Mouse (Mus musculus) midbrain, embryonic 15.5 days (tissue): ENCODE data around the gene Olfr706. TPM values are rescaled to one million over a fixed set of nuclear protein-coding genes. Genes with fewer than 3 reads are reported as not detected.
"Not testable (repeated sequence)": the region's sequence is repeated elsewhere in the genome, so short reads cannot be mapped to it uniquely, and the experiment has no call there.

Experiments
- ATAC-seq: fragments of 200-750 bp; cut with Nextera tagmentation; replicated peaks from 2 replicates; pipeline ENCODE4 v1.8.0; 2017; ENCODE audit warnings: moderate TSS enrichment
- H3K27ac ChIP-seq: fragments of 300-500 bp; sonication (generic); 2 replicates; pipeline ENCODE4 v1.5.1; 2015; ENCODE audit warnings: mild to moderate bottlenecking, inconsistent platforms
- H3K27me3 ChIP-seq: fragments of 300-500 bp; sonication (generic); replicated peaks from 2 replicates; pipeline ENCODE4 v1.6.1; 2015; ENCODE audit warnings: inconsistent platforms
- H3K36me3 ChIP-seq: fragments of 300-500 bp; sonication (generic); replicated peaks from 2 replicates; pipeline ENCODE4 v1.6.1; 2015; ENCODE audit warnings: inconsistent platforms
- H3K4me1 ChIP-seq: fragments of 300-500 bp; sonication (generic); 2 replicates; pipeline ENCODE4 v1.6.1; 2015; ENCODE audit warnings: inconsistent platforms
- H3K4me2 ChIP-seq: fragments of 300-500 bp; sonication (generic); 2 replicates; pipeline ENCODE4 v1.6.1; 2015; ENCODE audit warnings: inconsistent platforms, mild to moderate bottlenecking, moderate library complexity
- H3K4me3 ChIP-seq: fragments of 300-500 bp; sonication (generic); 2 replicates; pipeline ENCODE4 v1.5.1; 2015; ENCODE audit warnings: mild to moderate bottlenecking, inconsistent platforms
- H3K9ac ChIP-seq: fragments of 300-500 bp; sonication (generic); 2 replicates; pipeline ENCODE4 v1.6.1; 2015; ENCODE audit warnings: mild to moderate bottlenecking, inconsistent platforms
- H3K9me3 ChIP-seq: fragments of 300-500 bp; sonication (generic); 2 replicates; pipeline ENCODE4 v1.6.1; 2016; ENCODE audit warnings: inconsistent platforms
- WGBS: fragments of 180-500 bp; shearing (Covaris S2); methylation state at CpG from one replicate; pipeline ENCODE4 v1.1.7; 2015; ENCODE audit warnings: mixed read lengths; 5-methylcytosine and 5-hydroxymethylcytosine counted together
- polyA plus RNA-seq: library from polyadenylated mRNA; unstranded; fragments of >200 nt; fragmentation: Nextera tagmentation; extraction: Ambion mirVana; gene quantifications from 2 replicates; pipeline ENCODE4 v1.2.1, GENCODE M21; 2015

The Olfr706 gene
- not detected in 2 replicates for polyA plus RNA-seq

GRCm38 (mm10) chr7:106888062-106888461 is at the start of gene Olfr706:
Gene Olfr706, minus strand, starts transcription at chr7:106888162.
- Histone ChIP-seq H3K9ac (no peak within 1 kb of the TSS), H3K4me1 (no peaks in the 10 kb centered on the region), H3K36me3 (no peaks in the 10 kb centered on the region), H3K4me2 (no peak within 1 kb of the TSS), H3K9me3 (no peaks in the 10 kb centered on the region), H3K27me3 (no peaks in the 10 kb centered on the region), H3K4me3 (no peak within 1 kb of the TSS), H3K27ac (no peak within 1 kb of the TSS)
- WGBS: 88% methylated on average over 2 of the region's 2 CpGs
- no peak for ATAC-seq

DNA sequence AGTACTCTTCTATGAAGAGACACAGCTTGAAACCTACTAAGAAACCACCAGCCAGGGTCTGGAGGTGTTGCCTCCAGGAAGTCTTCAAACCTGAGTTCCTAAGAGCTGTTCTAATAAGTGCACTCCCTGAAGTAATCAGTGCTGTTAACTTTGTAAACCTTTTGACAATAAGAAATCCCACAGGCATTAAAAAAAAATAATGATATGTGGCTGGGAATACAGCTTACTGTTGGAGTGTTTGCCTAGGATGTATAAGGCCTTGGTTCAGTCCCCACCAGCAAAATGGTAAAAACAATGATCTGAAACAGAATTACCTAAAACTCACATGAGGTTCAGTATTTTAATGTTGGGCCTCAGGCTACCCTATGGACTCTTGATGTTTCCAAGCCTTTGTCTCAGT is 44.2 kb upstream of the Olfr706 start, which contains the start of gene Olfr709-ps1:
Gene Olfr709-ps1 (minus strand): TSS at position 101 of the 400 bp plus-strand sequence.
- H3K4me2 ChIP-seq: no peak within 1 kb of the TSS
- H3K27ac ChIP-seq: no peak within 1 kb of the TSS
- no peak within 1 kb of the TSS for H3K9ac ChIP-seq
- no peak within 1 kb of the TSS for H3K4me3 ChIP-seq
- no peaks in the 10 kb centered on the region for H3K27me3 ChIP-seq
- ATAC-seq: no peak
- H3K36me3 ChIP-seq: no peaks in the 10 kb centered on the region
- H3K4me1 ChIP-seq: no peaks in the 10 kb centered on the region
- no peaks in the 10 kb centered on the region for H3K9me3 ChIP-seq

DNA sequence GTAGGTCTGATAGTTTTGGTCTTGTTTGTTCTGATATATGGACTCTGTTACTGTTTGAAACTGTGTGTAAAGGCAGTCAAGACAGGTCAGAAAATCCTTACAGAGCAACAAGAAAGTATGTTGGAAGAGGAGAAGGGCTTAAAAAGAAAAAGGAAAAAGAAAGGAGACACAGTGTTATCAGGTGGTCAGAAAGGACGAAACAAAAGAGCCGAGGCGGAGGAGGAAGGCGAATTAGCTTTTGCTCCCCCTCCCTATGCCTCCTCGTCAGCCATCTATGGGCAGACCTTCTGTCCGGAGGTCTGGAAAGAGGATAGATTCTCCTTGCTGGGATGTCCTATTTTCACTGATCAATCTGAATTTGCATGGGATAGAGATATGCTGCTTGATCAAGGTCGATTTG is 33.0 kb upstream of the Olfr706 start:
- not testable (repeated sequence) for H3K27me3 ChIP-seq, H3K4me1 ChIP-seq, ATAC-seq, H3K9me3 ChIP-seq, H3K36me3 ChIP-seq, H3K27ac ChIP-seq, H3K4me3 ChIP-seq, H3K9ac ChIP-seq, H3K4me2 ChIP-seq
- WGBS: 92% methylated on average over 7 of the region's 7 CpGs

GRCm38 (mm10) chr7:106907676-106908075 is 19.7 kb upstream of the Olfr706 start, which contains the start of gene Olfr1532-ps1:
Gene Olfr1532-ps1, plus strand, starts transcription at chr7:106908001.
- H3K9me3 ChIP-seq: no peaks in the 10 kb centered on the region
- no peak for ATAC-seq
- H3K27ac ChIP-seq: no peak within 1 kb of the TSS
- 59% methylated on average over 2 of the region's 2 CpGs for WGBS
- H3K4me3 ChIP-seq: no peak within 1 kb of the TSS
- no peaks in the 10 kb centered on the region for H3K27me3 ChIP-seq
- H3K4me2 ChIP-seq: no peak within 1 kb of the TSS
- H3K9ac ChIP-seq: no peak within 1 kb of the TSS
- no peaks in the 10 kb centered on the region for H3K4me1 ChIP-seq
- H3K36me3 ChIP-seq: no peaks in the 10 kb centered on the region

DNA sequence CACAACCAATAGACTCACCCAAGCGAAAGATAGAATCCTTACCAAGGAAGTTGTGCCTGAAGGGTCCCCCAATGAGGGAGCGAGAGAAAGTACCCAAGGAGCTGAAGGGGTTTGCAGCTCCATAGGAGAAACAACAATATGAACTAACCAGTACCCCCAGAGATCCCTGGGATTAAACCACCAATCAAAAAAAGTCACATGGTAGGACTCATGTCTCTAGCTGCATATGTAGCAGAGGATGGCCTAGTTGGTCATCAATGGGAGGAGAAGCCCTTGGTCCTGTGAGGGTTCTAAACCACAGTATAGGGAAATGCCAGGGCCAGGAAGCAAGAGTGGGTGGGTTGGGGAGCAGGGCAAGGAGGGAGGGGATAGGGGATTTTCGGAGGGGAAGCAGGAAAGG is 13.2 kb upstream of the Olfr706 start, which contains the start of gene Olfr707:
Gene Olfr707 (minus strand): TSS at position 101 of the 400 bp plus-strand sequence.
- H3K36me3 ChIP-seq, ATAC-seq, H3K4me1 ChIP-seq, H3K4me3 ChIP-seq, H3K27me3 ChIP-seq, H3K4me2 ChIP-seq, H3K27ac ChIP-seq, H3K9ac ChIP-seq, H3K9me3 ChIP-seq: not testable (repeated sequence)
- 87% methylated on average over 3 of the region's 3 CpGs for WGBS

- Histone ChIP-seq H3K9ac (no peak within 1 kb of the TSS), H3K4me3 (no peak within 1 kb of the TSS), H3K9me3 (no peaks in the 10 kb centered on the region), H3K27me3 (no peaks in the 10 kb centered on the region), H3K36me3 (no peaks in the 10 kb centered on the region), H3K4me2 (no peak within 1 kb of the TSS), H3K27ac (no peak within 1 kb of the TSS), H3K4me1 (no peaks in the 10 kb centered on the region)
- WGBS: 76% methylated on average over 3 of the region's 3 CpGs
- ATAC-seq: no peak
Observed at GRCm38 (mm10) chr7:106876791-106877190, 11.2 kb downstream of the Olfr706 start, which contains the start of gene Olfr705. Gene Olfr705, minus strand, starts transcription at chr7:106876891.

- Histone ChIP-seq H3K4me1 (no peaks in the 10 kb centered on the region), H3K36me3 (no peaks in the 10 kb centered on the region), H3K9ac (no peak within 1 kb of the TSS), H3K4me3 (no peak within 1 kb of the TSS), H3K4me2 (no peak within 1 kb of the TSS), H3K9me3 (no peaks in the 10 kb centered on the region), H3K27ac (no peak within 1 kb of the TSS), H3K27me3 (no peaks in the 10 kb centered on the region)
- no peak for ATAC-seq
Observed at GRCm38 (mm10) chr7:106862885-106863284, 25.1 kb downstream of the Olfr706 start, which contains the start of gene Olfr704. Gene Olfr704, plus strand, starts transcription at chr7:106863185.

DNA sequence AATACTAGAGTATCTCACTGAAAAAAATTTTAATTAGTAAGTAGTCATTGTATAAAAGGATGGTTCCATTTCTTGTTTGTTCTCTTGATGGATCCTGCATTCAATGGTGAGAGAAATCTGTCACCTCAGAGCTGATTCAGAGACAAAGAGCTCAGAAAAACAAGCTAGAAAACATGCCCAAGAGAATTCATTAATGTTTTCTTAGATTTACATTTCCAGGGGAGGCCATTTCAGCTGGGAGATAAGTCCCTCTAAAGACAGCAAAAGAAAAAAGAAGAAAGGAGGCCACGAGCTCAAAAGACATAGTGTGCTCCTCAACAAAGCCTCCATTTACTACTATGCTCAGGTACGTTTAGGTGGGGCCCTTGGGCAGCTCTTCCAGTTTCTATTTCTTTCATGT is 44.9 kb downstream of the Olfr706 start, which contains the start of gene Olfr703:
Gene Olfr703 (plus strand): TSS at position 301 of the 400 bp plus-strand sequence.
- WGBS: 74% methylated on average over 2 of the region's 2 CpGs
- Histone ChIP-seq H3K4me2 (no peak within 1 kb of the TSS), H3K27ac (no peak within 1 kb of the TSS), H3K36me3 (no peaks in the 10 kb centered on the region), H3K4me1 (no peaks in the 10 kb centered on the region), H3K9ac (no peak within 1 kb of the TSS), H3K27me3 (no peaks in the 10 kb centered on the region), H3K9me3 (0 out of 2 replicates have a peak, but pooled peaks cover 4% of the 10 kb centered on the region), H3K4me3 (no peak within 1 kb of the TSS)
- ATAC-seq: no peak

DNA sequence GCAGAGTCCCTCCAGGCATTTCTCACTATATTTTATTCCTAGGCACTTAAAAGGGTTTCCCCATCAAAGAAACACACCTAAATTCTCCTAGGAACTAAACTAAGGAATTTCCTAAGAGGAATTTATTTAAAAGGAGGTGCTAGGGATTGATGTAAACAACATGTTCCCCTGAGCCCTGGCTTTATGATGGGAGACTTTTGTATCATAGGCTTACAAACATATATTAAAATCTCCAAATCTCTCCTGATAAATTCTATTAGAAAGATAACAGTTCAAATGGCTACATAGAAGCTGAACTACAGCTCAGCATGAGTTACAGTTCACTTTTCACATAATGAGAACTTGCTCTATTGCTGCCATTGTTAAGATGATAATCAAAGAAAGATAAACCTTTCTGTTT is 54.2 kb downstream of the Olfr706 start, which contains the start of gene Olfr702:
Gene Olfr702 (minus strand): TSS at position 101 of the 400 bp plus-strand sequence.
- Histone ChIP-seq H3K4me1 (no peaks in the 10 kb centered on the region), H3K4me3 (no peak within 1 kb of the TSS), H3K4me2 (no peak within 1 kb of the TSS), H3K36me3 (no peaks in the 10 kb centered on the region), H3K9me3 (no peaks in the 10 kb centered on the region), H3K27me3 (no peaks in the 10 kb centered on the region), H3K27ac (no peak within 1 kb of the TSS), H3K9ac (no peak within 1 kb of the TSS)
- no peak for ATAC-seq

Other genes starting within 250 kb of the Olfr706 start
- 0.05 TPM in 1 of 2 replicates, not detected in the other for gene Olfr693, start 207.6 kb downstream of the Olfr706 start, polyA plus RNA-seq
- not detected in 2 replicates for gene Olfr694, start 196.3 kb downstream of the Olfr706 start, polyA plus RNA-seq
- gene Olfr695, start 171.8 kb downstream of the Olfr706 start, polyA plus RNA-seq: not detected in 2 replicates
- gene Olfr697, start 145.7 kb downstream of the Olfr706 start, polyA plus RNA-seq: not detected in 2 replicates
- gene Olfr698, start 132.8 kb downstream of the Olfr706 start, polyA plus RNA-seq: not detected in 2 replicates
- not detected in 2 replicates for gene Olfr699, start 95.0 kb downstream of the Olfr706 start, polyA plus RNA-seq
- gene Olfr700, start 79.3 kb downstream of the Olfr706 start, polyA plus RNA-seq: not detected in 2 replicates
- gene Olfr701, start 74.0 kb downstream of the Olfr706 start, polyA plus RNA-seq: not detected in 2 replicates
- not detected in 2 replicates for gene Olfr702, start 54.3 kb downstream of the Olfr706 start, polyA plus RNA-seq
- gene Olfr703, start 44.8 kb downstream of the Olfr706 start, polyA plus RNA-seq: not detected in 2 replicates
- gene Olfr704, start 25.0 kb downstream of the Olfr706 start, polyA plus RNA-seq: not detected in 2 replicates
- not detected in 2 replicates for gene Olfr705, start 11.3 kb downstream of the Olfr706 start, polyA plus RNA-seq
- not detected in 2 replicates for gene Olfr707, start 13.1 kb upstream of the Olfr706 start, polyA plus RNA-seq
- gene Olfr1532-ps1, start 19.8 kb upstream of the Olfr706 start, polyA plus RNA-seq: not detected in 2 replicates
- not detected in 2 replicates for gene Olfr709-ps1, start 44.1 kb upstream of the Olfr706 start, polyA plus RNA-seq
- gene Olfr710, start 60.1 kb upstream of the Olfr706 start, polyA plus RNA-seq: not detected in 2 replicates
- not detected in 2 replicates for gene Olfr6, start 75.8 kb upstream of the Olfr706 start, polyA plus RNA-seq
- gene Olfr711, start 87.3 kb upstream of the Olfr706 start, polyA plus RNA-seq: not detected in 2 replicates
- gene Olfr2, start 117.9 kb upstream of the Olfr706 start, polyA plus RNA-seq: not detected in 2 replicates
- gene Olfr713, start 143.0 kb upstream of the Olfr706 start, polyA plus RNA-seq: not detected in 2 replicates
- not detected in 2 replicates for gene Olfr714, start 182.8 kb upstream of the Olfr706 start, polyA plus RNA-seq
- gene Olfr17, start 205.1 kb upstream of the Olfr706 start, polyA plus RNA-seq: not detected in 2 replicates
- gene Olfr715b, start 222.2 kb upstream of the Olfr706 start, polyA plus RNA-seq: not detected in 2 replicates
- not detected in 2 replicates for gene Olfr715, start 242.9 kb upstream of the Olfr706 start, polyA plus RNA-seq